Mouse (Mus musculus) heart, adult 2 months (tissue): ENCODE data around the gene Rxfp2.

Source experiments
- CTCF ChIP-seq: fragments of 200-600 bp; IDR thresholded peaks from 2 replicates; pipeline ENCODE4 v1.8.1; 2022; ENCODE audit warnings: antibody characterized with exemption, mild to moderate bottlenecking, moderate library complexity
- EP300 ChIP-seq: fragments of 200-500 bp; IDR thresholded peaks from 2 replicates; pipeline ENCODE4 v1.6.1; 2011; ENCODE audit warnings: low read depth, low read length, control low read depth; ENCODE audit not compliant: insufficient read depth

GRCm38 (mm10) chr5:150018656-150019055, at the start of gene Rxfp2:
- TF ChIP-seq CTCF (no peak), EP300 (no peak)
